Mouse (Mus musculus) liver, adult 2 months (tissue): ENCODE data around the gene Apobr. TPM values are rescaled to one million over a fixed set of nuclear protein-coding genes. Genes with fewer than 3 reads are reported as not detected.

Experiments used
- DNase-seq: peaks from one replicate; pipeline ENCODE4 v3.0.0-alpha.2; 2011; ENCODE audit warnings: low read depth, low spot score; ENCODE audit errors: extremely low read depth
- H3K27ac ChIP-seq: fragments of 200-500 bp; replicated peaks from 2 replicates; pipeline ENCODE4 v1.5.1; 2012; ENCODE audit warnings: low read depth, mild to moderate bottlenecking, control low read depth, inconsistent platforms, low read length; ENCODE audit not compliant: insufficient read depth
- H3K27me3 ChIP-seq: fragments of 200-500 bp; 2 replicates; pipeline ENCODE4 v1.6.1; 2012; ENCODE audit warnings: mild to moderate bottlenecking, moderate library complexity, low read length, inconsistent platforms; ENCODE audit not compliant: control insufficient read depth, insufficient read depth
- H3K36me3 ChIP-seq: fragments of 200-500 bp; 2 replicates; pipeline ENCODE4 v1.6.1; 2012; ENCODE audit warnings: low read length, inconsistent platforms; ENCODE audit not compliant: control insufficient read depth, insufficient read depth
- H3K4me1 ChIP-seq: fragments of 200-500 bp; 2 replicates; pipeline ENCODE4 v1.6.1; 2011; ENCODE audit warnings: low read length; ENCODE audit not compliant: control insufficient read depth, insufficient read depth
- H3K4me3 ChIP-seq: fragments of 200-500 bp; 2 replicates; pipeline ENCODE4 v1.5.1; 2011; ENCODE audit warnings: low read depth, mild to moderate bottlenecking, control low read depth, low read length, moderate library complexity; ENCODE audit not compliant: insufficient read depth
- H3K79me2 ChIP-seq: fragments of 200-500 bp; 2 replicates; pipeline ENCODE4 v1.6.1; 2012; ENCODE audit warnings: inconsistent platforms, mild to moderate bottlenecking, low read length, moderate library complexity; ENCODE audit not compliant: control insufficient read depth, insufficient read depth
- H3K9ac ChIP-seq: fragments of 200-500 bp; 2 replicates; pipeline ENCODE4 v1.6.1; 2012; ENCODE audit warnings: low read depth, mild to moderate bottlenecking, control low read depth, inconsistent platforms, low read length
- CTCF ChIP-seq: fragments of 200-500 bp; IDR thresholded peaks from 2 replicates; pipeline ENCODE4 v1.5.1; 2011; ENCODE audit warnings: low read depth, low read length, control low read depth
- POLR2A ChIP-seq: fragments of 200-500 bp; IDR thresholded peaks from 2 replicates; pipeline ENCODE4 v1.6.1; 2011; ENCODE audit warnings: low read length, control low read depth; ENCODE audit not compliant: insufficient read depth; ENCODE audit errors: extremely low read depth
- WGBS: fragments of 180-500 bp; shearing (Covaris S2); methylation state at CpG from one replicate; pipeline ENCODE4 v1.1.7; 2018; 5-methylcytosine and 5-hydroxymethylcytosine counted together
- polyA plus RNA-seq: library from polyadenylated mRNA; depleted of rRNA; stranded (reverse); fragments of >200 nt; gene quantifications from 2 replicates; pipeline ENCODE4 v1.2.3, GENCODE M21; 2012
- total RNA-seq: library from RNA; depleted of rRNA; stranded (reverse); fragments of >200 nt; gene quantifications from 2 replicates; pipeline ENCODE4 v1.2.3, GENCODE M21; 2014

Gene Apobr
- total and polyA plus RNA-seq, 2 experiments, result 0.74 to 1.0 TPM

DNA sequence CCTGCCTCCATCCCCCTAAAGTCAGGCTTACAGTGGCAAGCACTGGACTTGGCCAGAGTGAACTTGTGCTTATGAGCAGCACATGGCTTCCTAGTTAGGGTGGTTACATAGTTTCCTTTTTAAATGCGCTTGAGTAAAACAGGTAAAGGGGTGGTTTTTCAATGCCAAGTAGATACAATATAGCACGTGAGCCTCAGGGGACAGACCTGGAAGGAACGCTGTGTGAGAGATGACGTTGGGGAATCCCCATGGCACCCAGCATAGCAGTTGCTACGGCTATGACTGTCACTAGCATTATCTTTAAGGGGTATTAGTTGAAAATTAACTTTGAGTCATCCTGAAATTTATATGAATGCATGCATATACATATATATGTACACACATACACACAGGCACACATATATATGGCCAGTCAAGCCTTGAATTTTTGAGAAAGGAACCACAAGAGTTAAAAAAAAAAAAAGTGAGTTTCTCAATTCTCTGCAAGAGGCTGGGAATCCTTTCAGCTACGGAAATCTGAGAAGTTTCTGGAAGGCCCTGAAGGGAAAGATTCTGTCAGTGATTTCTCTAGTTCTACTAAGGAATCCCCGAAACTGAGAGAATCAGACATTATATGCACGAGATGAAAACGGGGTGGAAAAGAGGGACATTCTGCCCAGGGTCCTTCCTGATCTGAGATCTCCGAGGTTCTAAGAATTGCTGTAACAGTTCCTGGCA is 35.0 kb downstream of the Apobr start:
- Histone ChIP-seq H3K4me1 (no peaks in the 10 kb centered on the region), H3K4me3 (no peak overlapping the region), H3K9ac (no peak overlapping the region), H3K27me3 (no peaks in the 10 kb centered on the region), H3K27ac (no peak overlapping the region), H3K36me3 (no peaks in the 10 kb centered on the region), H3K79me2 (no peaks in the 10 kb centered on the region)
- WGBS, result 89% methylated on average over 10 of the region's 10 CpGs
- DNase-seq, result no peak
- TF ChIP-seq POLR2A, result no peak
- TF ChIP-seq CTCF, result no peak

DNA sequence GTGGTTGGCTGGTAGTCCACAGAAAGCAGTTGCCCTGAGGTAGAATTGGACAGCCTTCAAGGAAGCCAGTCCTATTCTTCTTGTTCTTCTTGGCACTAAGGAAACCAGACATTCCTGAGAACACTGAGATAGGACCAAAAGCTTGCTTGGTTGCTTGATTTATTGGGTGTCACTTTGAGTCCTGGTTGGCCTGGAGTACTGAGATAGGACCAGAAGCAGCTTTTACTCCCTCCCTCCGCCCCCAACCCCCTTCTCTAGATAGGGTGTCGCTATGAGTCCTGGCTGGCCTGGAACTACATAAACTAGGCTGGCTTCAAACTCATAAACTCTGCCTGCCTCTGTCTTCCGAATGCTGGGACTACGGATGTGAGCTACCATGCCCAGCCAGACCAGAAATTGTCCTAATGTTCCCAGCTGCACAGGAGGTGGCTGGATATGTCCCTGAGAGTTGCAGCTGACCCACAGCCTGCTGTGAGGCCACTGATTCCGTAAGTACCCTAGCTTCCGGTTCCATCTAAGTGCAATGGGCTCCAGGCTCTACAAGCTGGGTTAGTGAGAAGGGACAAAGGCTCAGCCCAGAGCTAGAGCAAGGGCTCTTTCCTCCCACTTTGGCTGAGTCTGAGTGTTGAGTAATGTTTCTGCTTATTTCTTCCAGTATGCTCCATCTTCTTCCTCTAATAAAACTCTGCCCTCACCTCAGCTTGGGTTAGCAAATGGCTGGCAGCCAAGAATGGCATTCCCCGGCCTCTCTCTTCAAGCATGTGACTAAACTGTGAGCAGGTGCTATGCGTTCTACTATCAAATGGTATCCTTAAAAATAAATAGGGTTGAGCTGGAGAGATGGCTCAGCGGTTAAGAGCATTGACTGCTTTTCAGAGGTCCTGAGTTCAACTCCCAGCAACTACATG is 37.0 kb downstream of the Apobr start:
- Histone ChIP-seq H3K4me1 (peaks cover 2% of the 10 kb centered on the region), H3K36me3 (no peaks in the 10 kb centered on the region), H3K27me3 (no peaks in the 10 kb centered on the region), H3K79me2 (no peaks in the 10 kb centered on the region), H3K27ac (no peak overlapping the region), H3K4me3 (no peak overlapping the region), H3K9ac (no peak overlapping the region)
- WGBS, result 83% methylated on average over 9 of the region's 9 CpGs
- no peak for DNase-seq
- TF ChIP-seq POLR2A (no peak), CTCF (no peak)

DNA sequence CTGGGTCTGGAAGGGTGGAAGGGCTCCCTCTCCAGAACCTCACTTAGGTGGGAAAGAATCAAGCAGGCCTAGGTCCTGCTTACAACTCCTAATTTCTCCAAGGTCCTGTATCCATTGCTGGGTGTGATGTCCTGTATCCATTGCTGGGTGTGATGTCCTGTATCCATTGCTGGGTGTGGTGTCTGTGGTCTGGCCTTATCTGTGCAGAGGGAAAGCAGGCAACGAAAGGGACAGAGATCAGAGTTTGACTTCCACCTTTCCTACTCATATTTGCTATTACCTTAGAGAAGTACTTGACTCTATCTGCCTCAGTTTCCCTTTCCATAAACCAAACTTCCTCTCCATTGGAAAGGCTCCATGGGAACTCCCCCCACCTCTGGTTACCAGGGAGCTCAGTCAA is 38.6 kb downstream of the Apobr start:
- TF ChIP-seq CTCF, result no peak
- TF ChIP-seq POLR2A, result no peak
- 88% methylated on average over 1 of the region's 1 CpGs for WGBS
- Histone ChIP-seq H3K79me2 (no peaks in the 10 kb centered on the region), H3K4me1 (peaks cover 2% of the 10 kb centered on the region), H3K27me3 (no peaks in the 10 kb centered on the region), H3K27ac (no peak overlapping the region), H3K4me3 (no peak overlapping the region), H3K36me3 (no peaks in the 10 kb centered on the region), H3K9ac (no peak overlapping the region)
- DNase-seq, result no peak

DNA sequence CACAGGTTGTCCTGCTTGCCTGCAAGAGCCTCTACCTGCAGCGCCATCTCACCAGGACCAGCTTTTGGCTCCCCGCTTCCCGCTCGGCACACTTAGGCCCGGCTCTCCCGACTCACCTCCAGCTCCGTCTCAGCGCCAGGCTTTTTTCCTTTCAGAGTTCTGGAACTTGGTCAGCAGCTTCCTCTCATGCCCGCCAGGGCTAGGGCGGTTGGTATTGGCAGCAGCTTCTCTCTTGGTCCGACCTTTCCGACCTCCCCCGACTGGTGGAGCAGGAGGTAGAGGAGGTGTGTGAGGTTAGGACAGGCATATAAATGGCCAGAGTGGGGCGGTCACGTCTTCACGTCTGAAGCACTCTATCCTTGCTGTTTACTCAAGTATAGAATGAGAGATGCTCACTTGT is 40.0 kb downstream of the Apobr start:
- H3K4me3 ChIP-seq, result no peak overlapping the region
- peaks cover 2% of the 10 kb centered on the region for H3K4me1 ChIP-seq

DNA sequence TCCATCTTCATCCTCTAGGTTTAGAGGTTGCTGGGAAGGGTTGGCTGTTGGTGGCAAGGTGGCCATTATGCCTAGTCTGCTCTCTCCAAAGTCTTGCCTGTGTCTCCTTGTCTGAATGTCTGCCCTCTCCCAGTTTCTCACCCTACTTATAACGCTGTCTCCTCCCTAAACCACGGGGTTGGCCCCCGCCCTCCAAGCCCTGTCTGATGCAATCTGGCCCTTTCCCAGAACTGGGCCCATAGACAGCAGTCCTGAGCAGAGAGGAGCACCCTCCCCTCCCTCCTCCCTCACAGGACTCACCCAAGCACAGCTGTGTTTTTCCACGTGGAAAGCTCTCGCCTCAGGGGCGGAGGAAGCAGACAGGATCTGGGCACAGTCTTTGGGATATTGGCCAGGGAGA is 40.6 kb downstream of the Apobr start:
- H3K27ac ChIP-seq, result peak overlapping the region; percentile 41
- H3K36me3 ChIP-seq, result no peaks in the 10 kb centered on the region
- H3K9ac ChIP-seq, result 0 out of 2 replicates have a peak overlapping the region, but pooled peaks have one; percentile 11
- peaks cover 2% of the 10 kb centered on the region for H3K4me1 ChIP-seq
- TF ChIP-seq POLR2A, result no peak
- TF ChIP-seq CTCF, result no peak
- no peaks in the 10 kb centered on the region for H3K27me3 ChIP-seq
- peak; percentile 62 for DNase-seq
- 2% methylated on average over 6 of the region's 6 CpGs for WGBS
- H3K4me3 ChIP-seq, result no peak overlapping the region
- H3K79me2 ChIP-seq, result no peaks in the 10 kb centered on the region

More for the DNA sequence above, 40.0 kb downstream of the Apobr start:
- TF ChIP-seq CTCF (0 out of 2 replicates have a peak, but pooled peaks have one; percentile 7), POLR2A (no peak)
- WGBS, result 60% methylated on average over 16 of the region's 16 CpGs
- H3K36me3 ChIP-seq, result no peaks in the 10 kb centered on the region
- H3K27me3 ChIP-seq, result no peaks in the 10 kb centered on the region
- no peak for DNase-seq
- H3K79me2 ChIP-seq, result no peaks in the 10 kb centered on the region
- no peak overlapping the region for H3K27ac ChIP-seq
- no peak overlapping the region for H3K9ac ChIP-seq
